Mouse (Mus musculus): Measurements from ENCODE around the gene Arpp21.

DNA sequence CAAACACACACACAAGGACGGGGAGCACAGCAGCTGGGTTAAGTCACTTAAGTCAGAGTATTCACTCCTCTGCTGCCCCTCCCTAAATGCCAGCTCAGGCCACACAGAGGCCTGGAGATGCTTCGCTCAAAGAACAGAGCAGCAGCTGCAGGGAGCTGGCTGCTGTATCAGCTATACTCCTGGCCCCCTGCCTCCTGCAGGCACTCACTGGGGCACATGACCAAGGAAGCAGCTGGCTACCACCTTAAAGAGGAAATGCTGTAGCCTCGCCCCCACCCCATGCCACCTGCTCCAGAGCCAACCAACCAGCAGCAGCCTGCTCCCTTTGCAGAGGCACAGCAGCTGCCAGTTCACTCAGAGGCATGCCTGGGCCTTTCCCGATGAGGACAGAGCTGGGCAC lies 28.0 kb downstream of the Arpp21 start:
- TF ChIP-seq MAFK (IDR thresholded peaks at IDR 0.05; ENCODE audit: insufficient read depth, low read depth, low read length) (no peak), ZC3H11A (IDR thresholded peaks at IDR 0.05; ENCODE audit: borderline replicate concordance, low read depth, low read length) (no peak)
